Mouse (Mus musculus): Measurements from ENCODE around the gene Hnrnpul1.
"Not testable (repeated sequence)": the region's sequence is repeated elsewhere in the genome, so short reads cannot be mapped to it uniquely, and the experiment has no call there.

Hnrnpul1 gene

DNA sequence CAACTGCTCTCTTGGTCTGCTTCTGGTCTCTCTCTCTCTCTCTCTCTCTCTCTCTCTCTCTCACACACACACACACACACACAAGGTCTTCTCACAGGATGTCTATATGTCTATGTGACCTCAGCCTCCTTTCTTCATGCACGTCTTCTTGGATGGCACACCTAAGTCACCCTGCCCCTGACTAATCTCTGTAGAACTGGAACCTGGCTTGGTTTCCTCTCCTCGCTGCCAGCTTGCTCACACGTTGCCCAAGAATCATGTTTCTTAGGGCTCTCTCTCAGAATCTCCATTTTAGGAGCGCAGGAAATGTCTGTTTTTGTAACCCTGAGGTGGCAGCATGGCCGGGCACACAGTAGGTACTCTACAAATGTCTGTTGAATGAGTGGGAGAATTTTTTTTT lies 25.5 kb upstream of the Hnrnpul1 start:
- DNase-seq = no peak

DNA sequence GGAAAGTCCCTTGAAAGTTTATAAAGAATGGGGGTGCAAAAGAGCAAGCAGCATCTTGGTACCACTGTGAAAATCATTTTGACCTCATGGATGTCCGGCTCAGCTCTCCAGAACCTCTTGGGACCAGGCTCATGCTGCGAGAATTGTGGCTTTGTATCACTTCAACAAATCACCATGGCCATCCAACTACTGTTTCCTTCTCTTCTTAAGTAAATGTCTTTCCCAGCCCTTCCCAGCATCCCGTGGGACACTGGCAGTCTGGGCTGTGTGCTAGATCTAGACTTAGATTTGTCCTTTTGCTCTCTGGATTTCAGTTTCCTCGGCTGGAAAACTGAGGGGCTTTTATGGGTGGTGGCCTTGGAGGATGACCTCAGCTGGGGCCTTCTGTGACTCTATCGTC lies 13.7 kb upstream of the Hnrnpul1 start:
- no peak for DNase-seq

DNA sequence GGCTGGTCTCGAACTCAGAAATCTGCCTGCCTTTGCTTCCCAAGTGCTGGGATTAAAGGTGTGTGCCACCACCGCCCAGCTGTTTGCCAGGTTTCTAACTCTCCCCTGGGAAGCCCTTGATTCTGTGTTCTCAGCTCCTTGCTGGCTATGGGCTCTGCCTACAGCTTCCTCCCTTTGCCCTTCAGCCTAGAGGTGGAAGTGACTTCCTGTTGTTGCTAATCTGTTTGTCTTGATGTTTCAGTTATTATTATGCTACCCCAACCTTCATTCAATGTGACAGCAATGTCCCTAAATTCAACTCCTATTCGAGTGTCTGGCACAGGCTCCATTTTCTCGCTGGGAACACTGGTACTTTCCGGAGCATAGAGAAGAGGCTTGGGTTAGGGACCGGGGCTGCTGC lies 11.6 kb upstream of the Hnrnpul1 start:
- no peak for DNase-seq

DNA sequence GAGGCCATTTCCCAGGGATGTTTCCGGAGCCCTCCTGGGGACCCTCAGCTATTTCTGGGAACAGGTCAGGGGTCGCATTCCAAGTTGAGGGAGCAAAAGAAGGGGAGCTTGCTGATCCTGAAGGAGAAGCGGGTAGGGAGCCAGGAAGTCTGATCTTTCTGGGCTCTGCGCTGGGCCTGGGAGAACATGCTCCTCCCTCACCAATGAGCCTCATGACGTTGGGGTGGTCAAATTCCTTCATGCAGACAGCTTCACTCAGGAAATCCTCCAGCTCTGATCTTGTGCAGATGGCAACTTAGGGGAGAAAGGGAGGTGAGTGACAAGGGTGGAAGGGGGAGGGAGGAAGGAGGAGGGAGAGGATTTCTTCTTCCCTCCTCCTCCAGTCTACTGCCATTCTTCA lies 9.7 kb upstream of the Hnrnpul1 start:
- DNase-seq = no peak

DNA sequence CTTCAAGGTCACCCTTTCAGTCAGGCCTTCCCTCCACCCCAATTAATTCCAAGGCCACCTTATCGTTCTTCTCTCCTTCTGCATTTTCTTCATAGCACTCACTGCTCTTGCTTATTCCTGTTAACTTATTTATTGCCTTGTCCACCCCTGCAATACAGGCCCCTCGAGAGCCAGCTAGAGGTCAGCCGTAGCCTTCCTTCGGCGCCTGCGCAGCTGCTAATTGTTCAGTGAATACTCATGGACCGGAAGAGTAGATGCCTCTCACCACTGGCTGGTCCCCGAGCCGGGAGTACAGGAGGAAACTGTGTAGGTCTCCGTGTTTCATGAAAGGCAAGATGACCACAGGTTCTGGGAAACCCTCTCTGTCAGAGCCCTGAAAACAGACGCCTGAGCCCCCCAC lies 9.1 kb upstream of the Hnrnpul1 start:
- no peak for DNase-seq

DNA sequence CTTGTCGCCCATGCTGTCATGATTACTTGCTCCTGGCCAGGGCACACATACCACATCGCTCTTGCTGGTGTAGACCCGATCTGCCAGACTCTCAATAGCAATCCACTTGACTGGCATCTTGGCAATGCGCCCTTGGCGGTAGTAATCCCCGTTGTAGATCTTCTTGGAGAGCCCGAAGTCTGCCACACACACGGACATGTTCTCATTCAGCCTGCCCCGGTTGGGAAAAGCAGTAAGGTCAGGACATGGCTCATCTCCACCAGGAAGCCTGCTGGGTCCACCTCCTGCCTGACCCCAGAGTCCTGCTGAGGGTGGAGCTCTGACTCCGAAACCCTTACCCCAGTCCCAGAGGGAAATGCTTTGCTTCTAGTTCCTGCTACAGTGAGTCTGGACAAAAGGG lies 6.8 kb upstream of the Hnrnpul1 start:
- peak in 1 of 2 experiments; percentile 40 for DNase-seq

DNA sequence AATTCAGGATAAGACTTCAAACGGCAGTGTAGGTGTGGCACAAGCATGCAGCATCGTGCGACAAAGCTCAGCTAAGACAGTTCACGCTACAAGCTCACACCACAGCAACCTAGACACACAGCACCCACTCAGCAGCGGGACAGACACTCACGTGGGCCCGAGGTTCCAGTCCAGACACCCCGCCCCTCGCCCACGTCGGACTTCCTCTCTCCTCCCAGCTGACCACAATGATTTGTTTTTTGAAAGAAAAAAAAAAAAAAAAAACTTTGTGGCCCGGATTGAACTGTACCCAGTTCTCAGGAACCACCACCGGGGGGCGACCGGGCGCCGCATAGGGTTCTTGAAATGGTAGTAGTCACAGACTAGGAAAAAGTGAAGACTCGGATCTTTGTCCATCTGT lies 1.5 kb upstream of the Hnrnpul1 start:
- DNase-seq = peak; percentile 90 to 96

DNA sequence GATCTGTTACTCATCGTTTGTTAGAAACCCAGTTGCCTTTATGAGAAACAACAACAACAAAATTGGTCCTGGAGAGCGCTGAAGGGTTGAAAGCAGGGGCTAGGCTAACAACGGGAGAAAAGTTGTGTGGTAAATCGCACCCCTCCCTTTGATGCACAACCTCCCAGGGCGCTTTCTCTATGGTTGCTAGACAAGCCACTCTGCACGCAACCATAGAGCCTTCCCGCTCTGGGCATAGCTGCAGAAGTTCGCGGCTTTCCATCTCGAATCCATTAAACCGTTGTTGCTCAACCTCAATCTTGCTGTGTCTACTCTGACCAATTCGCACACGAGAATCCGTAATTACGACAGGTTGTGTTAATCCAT lies 894 bp upstream of the Hnrnpul1 start:
- DNase-seq = peak in 1 of 2 experiments; percentile 79

DNA sequence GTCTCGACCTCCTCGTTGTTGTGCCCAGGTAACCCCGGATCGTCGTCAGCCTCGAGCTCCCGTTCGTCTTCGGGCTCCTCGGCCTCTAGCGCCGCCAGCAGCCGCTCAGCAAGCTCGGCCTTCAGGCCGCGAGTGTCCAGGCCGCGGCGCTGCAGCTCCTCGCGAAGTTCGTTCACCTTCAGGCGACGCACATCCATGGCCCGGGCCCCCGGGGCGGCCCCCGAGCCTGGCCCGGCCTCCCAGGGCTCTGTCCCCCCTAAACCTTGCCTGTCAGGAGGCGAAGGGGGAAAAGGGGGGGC lies 169 bp downstream of the Hnrnpul1 start:
- DNase-seq = no peak

DNA sequence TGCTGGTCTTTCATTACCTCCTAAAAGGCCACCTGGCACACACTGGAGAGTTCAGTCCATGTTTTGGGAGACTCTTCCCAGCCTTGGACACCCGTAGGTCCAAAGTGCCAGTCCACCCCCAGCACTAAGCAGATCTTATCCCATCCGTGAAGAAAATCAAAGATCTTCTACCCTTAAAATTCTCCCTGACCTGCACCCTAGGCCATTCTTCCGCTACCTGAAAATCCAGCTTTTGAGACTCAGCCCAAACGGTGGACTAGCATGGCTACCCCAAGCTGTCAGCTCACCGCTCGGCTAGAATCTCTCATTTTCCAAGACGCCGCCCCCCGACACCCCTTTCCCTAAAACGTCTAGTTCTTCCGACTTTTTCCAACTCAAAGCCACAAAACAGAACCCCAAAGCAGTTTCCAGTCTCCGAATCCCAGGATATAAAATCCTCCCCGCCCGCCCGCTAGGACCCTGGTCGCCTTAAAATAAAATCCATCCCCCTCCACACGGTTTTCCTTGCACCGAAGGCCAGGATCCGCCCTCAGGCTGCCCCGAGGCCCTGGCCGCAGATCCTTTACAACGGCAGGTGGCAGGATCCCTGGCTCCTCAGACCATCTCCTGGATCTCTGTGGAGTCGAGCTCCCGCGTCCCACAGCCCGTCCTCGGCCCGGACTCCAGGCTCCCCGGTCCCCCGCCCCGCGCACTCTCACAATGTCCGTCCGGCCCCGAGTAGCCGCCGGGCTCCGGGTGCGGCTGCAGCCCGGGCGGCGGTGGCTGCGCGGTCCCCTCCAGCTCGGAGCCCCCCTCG lies 716 bp downstream of the Hnrnpul1 start:
- peak; percentile 12 to 69 for DNase-seq

DNA sequence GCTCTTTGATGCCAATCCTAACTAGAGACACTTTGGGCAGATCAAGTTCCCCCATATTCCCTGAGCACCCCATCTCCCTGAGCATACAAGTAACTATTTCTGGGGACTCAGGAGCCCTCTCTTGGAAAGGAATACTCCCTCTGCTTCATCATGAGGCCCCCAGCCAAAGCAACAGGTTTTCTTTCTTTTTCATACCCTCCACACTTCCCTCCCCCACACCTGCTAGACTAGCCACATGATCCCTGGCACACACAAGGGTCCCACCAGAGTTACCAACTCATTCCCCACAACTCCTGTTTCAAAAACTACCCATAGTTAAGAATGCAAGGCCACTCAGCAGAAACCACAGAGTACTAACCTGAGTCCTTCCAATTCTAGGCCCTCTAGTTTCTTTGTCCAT lies 1.5 kb downstream of the Hnrnpul1 start:
- DNase-seq = peak in 1 of 2 experiments; percentile 15

DNA sequence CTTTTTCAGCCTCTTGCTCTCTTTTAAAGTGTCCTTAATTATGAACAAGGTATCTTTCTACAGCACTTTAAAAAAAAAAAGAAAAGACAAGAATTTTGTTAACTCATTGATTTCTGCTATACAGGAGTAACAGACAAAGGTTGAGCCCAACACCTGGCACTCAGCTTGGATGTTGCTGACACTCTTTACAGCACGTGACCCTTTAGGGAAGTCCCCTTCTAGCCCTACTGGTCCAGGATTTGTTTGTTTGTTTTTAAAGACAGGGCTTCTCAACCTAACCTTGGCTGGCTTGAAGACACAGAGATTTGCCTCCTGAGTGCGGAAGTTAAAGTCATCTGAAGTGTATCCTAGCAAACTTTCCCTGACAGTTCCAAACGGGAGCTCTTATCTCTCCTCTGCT lies 7.7 kb downstream of the Hnrnpul1 start:
- DNase-seq = no peak

DNA sequence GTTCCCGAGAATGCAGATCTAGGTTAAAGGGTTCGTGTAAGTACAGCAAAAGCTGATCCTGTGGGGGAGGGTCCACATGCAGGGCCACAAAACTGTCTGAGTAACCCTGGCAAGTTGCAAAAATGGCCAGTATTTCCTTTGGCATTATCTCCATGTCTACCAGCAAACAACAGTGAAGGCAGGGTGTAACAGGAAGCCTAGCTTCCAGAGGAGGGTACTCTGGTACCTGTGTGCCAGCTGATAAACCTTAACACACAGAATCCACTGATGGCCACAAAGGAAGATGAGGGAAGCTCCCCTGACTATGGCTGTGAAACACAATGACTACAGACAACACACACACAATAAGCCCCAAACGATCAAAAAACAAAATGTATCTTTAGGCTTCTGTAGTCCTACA lies 16.3 kb downstream of the Hnrnpul1 start:
- no peak for DNase-seq

DNA sequence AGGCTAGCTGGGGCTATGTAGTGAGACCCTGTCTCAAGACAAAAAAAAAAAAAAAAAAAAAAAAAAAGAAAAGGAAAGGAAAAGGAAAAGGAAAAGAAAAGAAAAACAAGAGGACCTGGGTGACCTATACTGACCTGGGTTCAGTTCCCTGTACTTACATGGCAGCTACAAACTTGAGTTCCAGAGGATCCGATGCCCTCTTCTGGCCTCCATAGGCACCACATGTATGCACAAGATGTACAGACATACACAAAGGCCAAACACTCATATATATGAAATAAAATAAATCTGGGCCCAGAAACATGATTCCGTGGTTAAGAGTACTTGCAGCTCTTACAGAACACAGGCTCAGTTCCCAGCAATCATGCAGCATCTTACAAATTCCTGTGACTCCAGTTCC lies 17.6 kb downstream of the Hnrnpul1 start:
- DNase-seq = no peak

DNA sequence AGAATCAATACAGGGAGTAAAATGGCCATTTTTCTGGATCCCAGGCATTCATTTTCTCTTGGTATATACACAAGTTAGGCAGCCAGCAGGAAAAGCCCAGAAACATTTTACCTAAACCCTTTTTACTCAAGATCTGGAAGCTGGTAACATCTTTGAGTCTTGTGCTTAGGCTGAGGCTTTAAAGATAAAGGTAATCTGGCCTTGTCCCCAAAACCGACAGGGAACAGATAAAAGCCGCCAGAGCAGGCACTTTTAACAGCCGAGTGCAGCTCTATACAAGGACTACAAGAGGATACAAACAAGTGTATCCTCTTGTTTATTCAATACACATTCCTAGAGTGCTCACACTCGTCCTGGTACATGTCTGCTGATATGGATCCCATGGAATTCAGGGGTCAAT lies 19.6 kb downstream of the Hnrnpul1 start:
- no peak for DNase-seq

DNA sequence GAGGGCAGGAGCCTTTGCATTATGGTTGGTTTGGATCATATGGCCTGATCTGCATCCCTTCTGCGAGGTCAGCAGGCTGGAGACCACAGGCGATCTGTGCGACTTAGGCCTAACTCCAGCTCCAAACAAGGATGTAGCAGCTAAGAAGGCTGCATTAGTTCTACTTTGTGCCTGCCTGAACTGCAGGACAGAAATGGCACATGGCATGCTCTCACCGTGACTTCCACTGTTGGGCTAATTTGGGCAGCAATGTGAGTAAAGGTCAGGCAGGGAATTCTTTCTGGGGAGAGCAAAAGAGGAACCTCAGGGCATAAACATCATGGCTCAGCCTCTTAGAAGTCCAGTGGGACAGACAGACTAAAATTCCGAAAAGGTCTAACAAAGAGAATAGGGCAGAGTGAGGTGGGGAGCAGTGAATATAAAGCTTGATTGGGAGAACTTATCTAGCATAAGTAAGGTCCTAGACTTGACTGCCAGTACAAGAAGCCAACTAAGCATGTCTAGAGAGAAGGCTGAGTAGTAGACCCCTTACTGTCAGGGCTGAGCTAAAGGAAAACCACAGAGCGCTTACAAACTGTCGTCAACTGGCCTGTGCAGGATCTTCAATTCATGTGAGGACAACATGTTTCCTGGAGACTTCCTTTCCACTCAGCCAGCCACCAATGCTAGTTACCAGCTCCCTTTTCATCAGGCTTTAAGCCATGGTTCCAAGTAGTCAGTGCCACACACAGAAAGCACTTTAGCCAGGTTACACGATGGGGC lies 23.1 kb downstream of the Hnrnpul1 start:
- no peak for DNase-seq

DNA sequence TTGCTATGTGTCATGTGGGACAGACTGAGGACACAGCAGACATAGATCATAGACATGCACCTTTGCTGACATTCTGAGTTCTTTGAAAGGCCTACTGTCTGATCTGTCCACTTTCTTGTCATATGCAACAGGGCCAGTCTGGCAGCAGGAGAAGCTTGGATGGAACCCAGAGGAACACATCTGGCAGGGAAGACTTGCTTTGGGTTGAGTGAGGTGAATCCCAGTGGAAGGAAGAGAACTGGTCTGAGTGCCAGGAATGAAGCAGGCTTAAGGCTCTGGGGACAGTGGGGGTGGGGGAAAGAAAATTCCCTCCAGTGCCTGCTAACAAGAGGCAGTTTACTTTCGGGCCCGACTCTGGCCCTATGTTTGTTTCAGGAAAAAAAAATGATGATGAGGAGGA lies 24.7 kb downstream of the Hnrnpul1 start:
- DNase-seq = no peak

DNA sequence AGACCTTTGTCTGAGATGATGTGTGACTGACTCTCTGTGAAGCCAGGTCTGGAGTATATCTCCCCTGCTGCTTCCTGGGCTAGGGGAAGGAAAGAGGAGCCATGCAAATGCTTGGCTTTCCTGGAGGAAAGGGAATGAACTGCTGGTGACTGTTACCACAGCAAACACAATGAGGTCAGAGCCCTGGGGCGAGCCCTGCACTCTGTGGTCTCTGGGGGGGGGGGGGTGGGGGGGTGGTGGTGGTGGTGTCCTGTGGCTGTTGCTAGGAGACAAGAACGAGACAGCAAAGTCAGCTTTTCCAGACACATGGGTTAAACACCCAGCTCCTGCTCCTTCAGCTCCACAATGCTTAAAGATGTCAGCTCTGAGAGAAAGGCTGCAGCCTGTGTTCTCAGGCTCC lies 25.2 kb downstream of the Hnrnpul1 start:
- DNase-seq = no peak

DNA sequence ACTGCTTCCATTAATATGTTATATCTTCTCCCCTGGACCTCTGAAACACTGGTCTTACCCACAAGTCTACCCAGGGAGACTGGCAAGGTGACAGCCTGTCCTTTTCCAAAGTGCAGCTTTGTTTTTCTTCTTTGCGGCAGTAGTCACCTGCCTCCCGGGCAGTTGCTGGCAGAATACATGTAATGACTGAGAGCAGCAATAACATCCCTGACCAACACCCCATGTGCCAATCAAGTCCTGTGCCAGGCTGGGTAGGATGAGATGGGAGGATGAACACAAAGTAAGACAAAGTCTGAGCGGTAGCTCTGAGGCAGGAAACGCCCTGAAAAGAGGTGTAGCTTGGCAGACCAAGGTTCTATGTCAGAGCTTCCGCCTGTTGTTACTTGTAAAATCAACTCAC lies 26.8 kb downstream of the Hnrnpul1 start:
- no peak for DNase-seq

DNA sequence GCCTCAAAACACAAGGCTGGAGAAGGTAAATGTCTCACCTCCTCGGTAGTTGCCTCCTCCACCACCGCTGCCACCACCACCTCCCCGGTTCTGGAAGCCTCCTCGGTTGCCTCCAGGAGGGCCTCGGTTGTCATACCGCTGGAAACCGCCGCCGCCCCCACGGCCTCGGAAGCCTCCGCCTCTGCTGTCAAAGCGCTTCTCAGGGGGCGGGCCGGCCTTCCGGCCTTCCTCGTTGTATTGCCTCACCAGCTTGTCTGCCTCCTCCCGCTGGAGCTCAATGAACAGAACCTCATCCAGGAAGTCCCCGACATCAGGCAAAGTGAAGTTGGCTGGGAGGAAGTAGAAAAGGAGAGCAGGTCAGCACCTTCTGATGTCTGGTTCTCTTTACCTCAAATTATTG lies 28.7 kb downstream of the Hnrnpul1 start:
- no peak for DNase-seq

DNA sequence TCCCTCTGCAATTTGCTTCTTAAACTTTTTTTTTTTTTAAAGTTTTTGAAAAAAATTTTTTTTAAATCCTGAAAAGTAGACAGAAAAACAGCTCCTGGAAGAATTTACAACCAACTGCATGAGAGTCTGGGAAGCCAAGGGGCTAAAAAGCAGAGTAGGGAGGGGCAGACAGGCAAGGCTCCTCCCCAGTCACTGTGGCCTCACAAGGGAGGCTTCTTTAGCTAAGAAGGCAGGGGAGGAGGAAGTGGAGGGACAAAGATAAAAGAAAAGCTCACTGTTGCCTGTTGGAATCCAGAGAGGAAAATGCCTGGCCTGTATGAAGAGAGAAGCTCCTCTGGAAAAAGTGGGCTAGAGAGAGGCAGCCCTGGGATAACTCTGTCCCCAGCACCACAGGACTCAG lies 32.8 kb downstream of the Hnrnpul1 start:
- DNase-seq = not testable (repeated sequence)

DNA sequence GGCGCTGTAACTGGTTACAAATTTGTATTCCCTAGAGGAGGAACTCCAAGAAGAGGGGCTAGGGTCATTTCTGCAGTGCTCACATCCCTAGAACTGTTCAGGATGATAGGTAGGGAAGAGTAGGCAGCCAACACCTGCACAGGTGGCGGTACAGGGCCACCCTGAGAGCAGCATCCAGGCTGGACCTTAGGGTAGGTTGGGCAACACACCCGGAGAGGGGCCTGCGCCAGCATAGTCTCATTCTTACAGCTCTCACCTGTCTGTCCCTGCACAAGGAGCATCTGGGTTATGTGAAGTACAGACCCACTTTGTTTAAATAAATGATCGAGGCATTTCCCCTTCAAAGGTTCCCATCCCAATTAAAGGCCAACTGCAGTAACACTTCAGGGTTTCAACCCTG lies 33.8 kb downstream of the Hnrnpul1 start:
- no peak for DNase-seq

DNA sequence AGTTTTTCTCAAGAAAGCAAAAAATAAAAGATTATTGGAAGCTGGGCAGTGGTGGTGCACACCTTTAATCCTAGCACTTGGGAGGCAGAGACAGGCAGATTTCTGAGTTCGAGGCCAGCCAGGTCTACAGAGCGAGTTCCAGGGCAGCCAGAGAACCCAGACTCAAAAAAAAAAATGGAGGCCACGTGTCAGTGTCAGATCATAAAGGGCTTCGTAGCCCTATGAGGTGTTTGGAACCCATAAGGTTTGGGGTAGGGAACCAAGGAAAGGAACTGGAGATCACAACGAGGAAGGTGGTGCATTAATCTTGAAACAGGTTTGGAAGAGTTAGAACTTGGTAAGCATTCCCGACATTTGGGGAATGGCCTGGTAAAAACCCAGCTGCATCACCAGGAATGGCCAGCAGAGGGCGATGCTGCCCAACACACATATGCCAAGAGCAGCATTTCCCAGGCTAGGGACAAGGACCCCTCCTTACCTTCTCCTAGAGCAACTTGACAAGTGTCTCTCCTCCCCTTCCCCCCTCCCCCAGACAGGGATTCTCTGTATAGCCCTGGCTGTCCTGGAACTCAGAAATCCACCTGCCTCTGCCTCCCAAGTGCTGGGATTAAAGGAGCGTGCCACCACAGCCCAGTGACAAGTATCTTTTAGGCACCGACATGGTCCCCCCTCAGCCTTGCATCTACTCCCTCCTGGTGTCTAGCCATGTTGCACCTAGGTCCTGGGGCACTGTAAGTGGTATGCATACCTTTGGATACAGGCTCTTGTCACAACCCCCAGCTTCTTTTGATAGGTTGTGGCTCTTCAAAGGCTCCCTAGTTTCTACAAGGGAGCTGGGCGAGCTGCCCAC lies 34.6 kb downstream of the Hnrnpul1 start:
- peak; percentile 87 to 91 for DNase-seq

All from cerebellum, postnatal 14 days (tissue).